Mouse (Mus musculus) forebrain, embryonic 15.5 days (tissue): Measurements from ENCODE around the gene Hip1. TPM values are rescaled to one million over a fixed set of nuclear protein-coding genes. Genes with fewer than 3 reads are reported as not detected.

Experiments used
- ATAC-seq: fragments of 200-750 bp; cut with Nextera tagmentation; replicated peaks from 2 replicates; pipeline ENCODE4 v1.8.0; 2017; ENCODE audit warnings: mild to moderate bottlenecking, moderate TSS enrichment, moderate library complexity
- H3K27ac ChIP-seq: fragments of 300-500 bp; sonication (generic); replicated peaks from 2 replicates; pipeline ENCODE4 v1.5.1; 2015; ENCODE audit warnings: mild to moderate bottlenecking, inconsistent platforms
- H3K27me3 ChIP-seq: fragments of 300-500 bp; sonication (generic); 2 replicates; pipeline ENCODE4 v1.6.1; 2015; ENCODE audit warnings: inconsistent platforms
- H3K36me3 ChIP-seq: fragments of 300-500 bp; sonication (generic); 2 replicates; pipeline ENCODE4 v1.6.1; 2015; ENCODE audit warnings: mild to moderate bottlenecking, inconsistent platforms
- H3K4me1 ChIP-seq: fragments of 300-500 bp; sonication (generic); 2 replicates; pipeline ENCODE4 v1.6.1; 2015; ENCODE audit warnings: inconsistent platforms
- H3K4me2 ChIP-seq: fragments of 300-500 bp; sonication (generic); replicated peaks from 2 replicates; pipeline ENCODE4 v1.6.1; 2015; ENCODE audit warnings: mild to moderate bottlenecking, inconsistent platforms
- H3K4me3 ChIP-seq: fragments of 300-500 bp; sonication (generic); 2 replicates; pipeline ENCODE4 v1.5.1; 2015; ENCODE audit warnings: mild to moderate bottlenecking, inconsistent platforms
- H3K9ac ChIP-seq: fragments of 300-500 bp; sonication (generic); replicated peaks from 2 replicates; pipeline ENCODE4 v1.6.1; 2015; ENCODE audit warnings: mild to moderate bottlenecking, inconsistent platforms
- H3K9me3 ChIP-seq: fragments of 300-500 bp; sonication (generic); 2 replicates; pipeline ENCODE4 v1.6.1; 2016; ENCODE audit warnings: inconsistent platforms
- whole genome bisulfite sequencing: fragments of 180-500 bp; shearing (Covaris S2); methylation state at CpG from one replicate; pipeline ENCODE4 v1.1.7; 2015; ENCODE audit warnings: mixed read lengths; 5-methylcytosine and 5-hydroxymethylcytosine counted together
- polyA plus RNA-seq: library from polyadenylated mRNA; unstranded; fragments of >200 nt; fragmentation: Nextera tagmentation; extraction: Ambion mirVana; gene quantifications from 2 replicates; pipeline ENCODE4 v1.2.1, GENCODE M21; 2015

Gene Hip1
- polyA plus RNA-seq, 1 experiment from 2014 or later = 29.2 TPM

DNA sequence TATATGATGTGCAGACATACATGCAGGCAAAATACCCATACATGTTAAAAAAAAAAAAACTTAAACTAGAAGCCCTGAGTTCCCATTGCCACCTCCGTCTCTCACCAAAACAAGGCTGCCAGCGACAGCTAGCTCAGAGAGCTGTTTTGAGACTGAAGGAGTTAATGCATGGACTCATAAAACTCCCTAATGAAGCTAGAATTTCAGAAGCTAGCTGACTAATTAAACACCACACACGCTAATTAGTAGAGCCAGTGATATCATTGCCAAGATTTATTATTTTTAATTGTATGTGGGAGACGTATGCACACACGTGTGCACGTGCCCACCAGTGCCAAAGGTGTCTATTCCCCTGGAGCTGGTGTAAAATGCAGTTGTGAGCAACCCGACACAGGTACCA lies 42.0 kb downstream of the Hip1 start:
- no peak overlapping the region for H3K4me3 ChIP-seq
- no peaks in the 10 kb centered on the region for H3K36me3 ChIP-seq
- ATAC-seq = no peak
- no peaks in the 10 kb centered on the region for H3K27me3 ChIP-seq
- H3K4me2 ChIP-seq = no peak overlapping the region
- H3K27ac ChIP-seq = no peak overlapping the region
- WGBS = 44% methylated on average over 7 of the region's 7 CpGs
- no peak overlapping the region for H3K9ac ChIP-seq
- no peaks in the 10 kb centered on the region for H3K9me3 ChIP-seq
- H3K4me1 ChIP-seq = peaks cover 12% of the 10 kb centered on the region

- Histone ChIP-seq H3K4me2 (no peak overlapping the region), H3K9me3 (no peaks in the 10 kb centered on the region), H3K4me1 (peaks cover 3% of the 10 kb centered on the region; the same call in 1 of the 2 replicates), H3K27me3 (no peaks in the 10 kb centered on the region), H3K9ac (no peak overlapping the region), H3K4me3 (no peak overlapping the region), H3K27ac (no peak overlapping the region), H3K36me3 (no peaks in the 10 kb centered on the region)
- ATAC-seq = no peak
- 85% methylated on average over 8 of the region's 8 CpGs for WGBS
Observed at GRCm38 (mm10) chr5:135502027-135502426, 42.9 kb downstream of the Hip1 start.

- no peak for ATAC-seq
- Histone ChIP-seq H3K36me3 (no peaks in the 10 kb centered on the region), H3K9me3 (no peaks in the 10 kb centered on the region), H3K27ac (no peak overlapping the region), H3K4me3 (no peak overlapping the region), H3K4me2 (no peak overlapping the region), H3K9ac (no peak overlapping the region), H3K27me3 (no peaks in the 10 kb centered on the region), H3K4me1 (peaks cover 3% of the 10 kb centered on the region; the same call in 1 of the 2 replicates)
- 93% methylated on average over 3 of the region's 3 CpGs for WGBS
Observed at GRCm38 (mm10) chr5:135498914-135499313, 46.0 kb downstream of the Hip1 start.

DNA sequence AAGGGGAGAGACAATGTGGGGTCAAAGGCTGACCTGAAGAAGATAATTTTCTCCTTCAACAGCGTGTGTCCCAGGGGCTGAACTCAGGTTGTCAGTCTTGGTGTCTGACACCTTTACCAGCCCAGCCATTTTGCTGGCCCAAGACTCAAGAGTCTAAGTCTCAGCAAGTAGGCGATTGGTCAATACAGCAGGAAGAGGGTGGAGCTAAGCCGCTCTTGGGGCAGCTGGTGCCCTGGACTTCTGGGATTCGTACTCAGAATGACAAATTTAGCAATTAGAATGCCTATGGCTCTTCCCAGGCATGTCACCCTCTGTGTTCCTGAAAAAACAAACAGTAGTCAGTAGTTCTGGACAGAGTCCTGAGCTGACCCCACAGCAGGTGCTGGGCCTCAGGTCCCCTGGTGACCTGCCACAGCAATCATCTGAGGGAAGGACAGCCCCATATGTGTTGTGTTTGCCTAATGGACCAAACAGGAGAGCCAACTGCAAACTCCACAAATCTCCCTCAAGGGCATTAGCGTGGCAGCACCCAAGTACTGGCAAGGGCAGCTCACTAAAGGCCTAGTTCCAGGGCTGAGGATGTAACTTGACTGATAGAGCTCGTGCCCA lies 47.5 kb downstream of the Hip1 start:
- WGBS = 82% methylated on average over 6 of the region's 6 CpGs
- no peaks in the 10 kb centered on the region for H3K4me1 ChIP-seq
- ATAC-seq = no peak
- no peak overlapping the region for H3K4me3 ChIP-seq
- no peak overlapping the region for H3K27ac ChIP-seq
- H3K36me3 ChIP-seq = no peaks in the 10 kb centered on the region
- H3K27me3 ChIP-seq = no peaks in the 10 kb centered on the region
- H3K9me3 ChIP-seq = no peaks in the 10 kb centered on the region
- no peak overlapping the region for H3K9ac ChIP-seq
- H3K4me2 ChIP-seq = no peak overlapping the region

DNA sequence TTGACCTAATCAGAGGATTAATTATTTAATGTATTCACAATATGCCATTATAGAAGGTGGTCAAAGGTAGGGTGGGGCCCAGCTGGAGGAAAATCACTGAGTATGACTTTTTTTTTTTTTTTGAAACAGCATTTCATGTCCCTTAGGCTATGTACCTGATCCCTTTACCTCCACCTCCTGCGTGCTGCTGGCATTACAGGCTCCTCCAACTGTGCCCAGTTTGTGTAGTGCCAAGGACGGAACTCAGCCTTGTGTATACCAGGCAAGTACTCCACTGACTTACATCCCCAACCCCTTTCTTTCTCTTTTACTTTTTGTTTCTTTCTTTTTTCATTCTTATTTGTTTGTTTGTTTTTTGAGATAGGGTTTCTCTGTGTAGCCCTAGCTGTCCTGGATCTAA lies 48.4 kb downstream of the Hip1 start:
- no peak overlapping the region for H3K4me3 ChIP-seq
- ATAC-seq = no peak
- 82% methylated on average over 2 of the region's 2 CpGs for WGBS

GRCm38 (mm10) chr5:135495471-135495870 lies 49.4 kb downstream of the Hip1 start:
- no peak overlapping the region for H3K4me3 ChIP-seq
- H3K27me3 ChIP-seq = no peaks in the 10 kb centered on the region
- no peaks in the 10 kb centered on the region for H3K36me3 ChIP-seq
- no peak for ATAC-seq
- H3K9ac ChIP-seq = no peak overlapping the region
- WGBS = 96% methylated on average over 8 of the region's 8 CpGs
- H3K27ac ChIP-seq = no peak overlapping the region
- no peak overlapping the region for H3K4me2 ChIP-seq
- H3K9me3 ChIP-seq = no peaks in the 10 kb centered on the region
- no peaks in the 10 kb centered on the region for H3K4me1 ChIP-seq

More for the DNA sequence above, 48.4 kb downstream of the Hip1 start:
- no peak overlapping the region for H3K9ac ChIP-seq
- no peak overlapping the region for H3K27ac ChIP-seq
- H3K4me1 ChIP-seq = no peaks in the 10 kb centered on the region
- H3K27me3 ChIP-seq = no peaks in the 10 kb centered on the region
- no peak overlapping the region for H3K4me2 ChIP-seq
- H3K36me3 ChIP-seq = no peaks in the 10 kb centered on the region
- no peaks in the 10 kb centered on the region for H3K9me3 ChIP-seq

DNA sequence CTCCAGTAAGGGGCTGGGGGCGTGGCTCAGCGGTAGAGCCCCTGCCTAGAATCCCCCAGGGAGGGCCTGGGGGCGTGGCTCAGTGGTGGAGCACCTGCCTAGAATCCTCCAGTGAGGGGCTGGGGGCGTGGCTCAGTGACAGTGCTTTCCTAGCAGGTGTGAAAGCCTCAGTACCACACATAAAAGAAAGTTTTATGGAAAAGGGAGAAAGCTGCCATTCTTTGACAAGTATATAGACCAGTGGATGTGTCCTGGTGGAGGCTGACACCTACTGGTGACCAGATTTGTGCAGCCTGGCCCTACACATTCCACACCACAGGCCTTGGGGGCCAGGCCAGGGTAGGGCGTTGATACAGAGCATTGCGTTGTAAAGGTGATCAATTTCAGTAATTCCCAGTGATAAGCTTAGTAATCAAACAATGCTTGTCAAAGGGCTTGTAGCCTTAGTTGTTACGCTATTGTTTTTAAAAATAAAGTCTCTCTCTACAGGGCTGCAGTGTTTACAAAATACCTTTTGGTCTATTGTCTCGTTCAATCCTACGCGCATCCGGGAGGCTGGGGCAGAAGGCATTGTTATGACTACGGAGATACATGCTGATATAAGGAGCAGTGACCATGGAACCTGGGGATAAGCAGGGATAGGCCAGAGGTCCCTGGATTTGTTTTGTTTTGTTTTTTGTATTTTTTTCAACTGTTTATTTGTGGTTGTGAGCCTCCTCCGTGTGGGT lies 50.6 kb downstream of the Hip1 start:
- H3K4me1 ChIP-seq = peaks cover 9% of the 10 kb centered on the region
- WGBS = 83% methylated on average over 13 of the region's 13 CpGs
- no peaks in the 10 kb centered on the region for H3K27me3 ChIP-seq
- no peaks in the 10 kb centered on the region for H3K9me3 ChIP-seq
- H3K4me3 ChIP-seq = no peak overlapping the region
- H3K9ac ChIP-seq = no peak overlapping the region
- H3K36me3 ChIP-seq = no peaks in the 10 kb centered on the region
- H3K27ac ChIP-seq = no peak overlapping the region
- H3K4me2 ChIP-seq = no peak overlapping the region
- ATAC-seq = peak; percentile 47; the same call in 1 of the 2 replicates

DNA sequence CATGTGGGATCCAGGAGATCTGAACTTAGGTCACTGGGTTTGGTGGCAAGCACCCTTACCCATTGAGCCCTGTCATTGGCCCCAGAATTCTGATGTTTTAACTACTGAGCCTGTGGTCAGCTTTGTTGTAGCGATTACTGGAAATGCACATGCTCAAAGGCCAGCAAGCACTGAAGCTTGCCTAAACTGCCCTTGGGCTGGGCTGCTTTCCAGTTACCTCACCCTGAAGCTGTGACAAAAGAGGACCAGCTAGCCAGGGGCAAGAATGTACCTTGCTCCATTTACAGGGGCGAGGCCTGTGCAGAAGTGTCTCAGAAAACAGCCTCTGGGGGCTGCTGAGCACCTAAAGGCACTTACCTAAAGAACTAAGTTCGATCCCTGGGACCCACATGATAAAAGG lies 51.8 kb downstream of the Hip1 start:
- H3K9ac ChIP-seq = no peak overlapping the region
- no peaks in the 10 kb centered on the region for H3K36me3 ChIP-seq
- H3K4me2 ChIP-seq = no peak overlapping the region
- 81% methylated on average over 3 of the region's 3 CpGs for WGBS
- ATAC-seq = no peak
- no peak overlapping the region for H3K4me3 ChIP-seq
- no peaks in the 10 kb centered on the region for H3K9me3 ChIP-seq
- H3K27ac ChIP-seq = no peak overlapping the region
- H3K4me1 ChIP-seq = peaks cover 14% of the 10 kb centered on the region
- no peaks in the 10 kb centered on the region for H3K27me3 ChIP-seq

GRCm38 (mm10) chr5:135492126-135492525 lies 52.8 kb downstream of the Hip1 start:
- Histone ChIP-seq H3K4me3 (no peak overlapping the region), H3K27ac (no peak overlapping the region), H3K36me3 (no peaks in the 10 kb centered on the region), H3K9me3 (no peaks in the 10 kb centered on the region), H3K4me2 (no peak overlapping the region), H3K27me3 (no peaks in the 10 kb centered on the region), H3K4me1 (peaks cover 22% of the 10 kb centered on the region), H3K9ac (no peak overlapping the region)
- ATAC-seq = no peak
- 88% methylated on average over 2 of the region's 2 CpGs for WGBS

DNA sequence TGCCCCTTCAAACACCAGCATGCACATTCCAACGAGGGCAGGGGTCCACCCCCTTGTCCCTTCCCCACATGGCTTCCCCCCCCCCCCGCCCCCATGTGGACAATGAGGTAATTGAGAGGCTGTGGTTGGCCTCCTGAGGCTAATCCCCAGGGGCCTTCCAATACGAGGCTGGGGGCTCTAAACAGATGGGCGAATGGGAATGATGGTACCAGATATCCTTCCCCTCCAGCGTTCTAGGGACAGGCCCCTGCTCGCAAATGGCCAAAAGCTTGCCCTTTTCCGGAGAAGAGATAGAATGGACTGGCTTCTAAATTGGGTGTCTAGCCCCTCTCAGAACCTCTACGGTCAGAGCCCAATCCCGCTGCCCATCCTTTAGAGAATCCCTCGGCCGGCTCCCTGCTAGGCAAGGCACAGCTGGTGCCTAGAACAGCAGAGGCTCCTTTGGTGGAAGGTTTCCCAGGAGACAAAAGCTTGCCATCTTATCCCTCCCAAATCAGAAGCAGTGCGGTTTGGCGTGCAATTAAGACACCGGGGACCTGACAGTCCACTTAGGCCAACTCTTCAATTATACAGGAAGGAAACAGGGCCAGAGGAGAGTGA lies 55.1 kb downstream of the Hip1 start:
- Histone ChIP-seq H3K36me3 (no peaks in the 10 kb centered on the region), H3K4me3 (peak overlapping the region; percentile 59), H3K9me3 (no peaks in the 10 kb centered on the region), H3K4me2 (peak overlapping the region; percentile 64), H3K27ac (peak overlapping the region; percentile 92), H3K9ac (peak overlapping the region; percentile 58), H3K27me3 (no peaks in the 10 kb centered on the region), H3K4me1 (peaks cover 22% of the 10 kb centered on the region)
- peak; percentile 26 for ATAC-seq
- 1% methylated on average over 14 of the region's 14 CpGs for WGBS

- H3K9me3 ChIP-seq = no peaks in the 10 kb centered on the region
- H3K4me1 ChIP-seq = peaks cover 22% of the 10 kb centered on the region
- under 1% methylated on average over 50 of the region's 59 CpGs for WGBS
- H3K36me3 ChIP-seq = no peaks in the 10 kb centered on the region
- peak overlapping the region; percentile 64 for H3K4me2 ChIP-seq
- no peaks in the 10 kb centered on the region for H3K27me3 ChIP-seq
- H3K4me3 ChIP-seq = peak overlapping the region; percentile 59
- H3K9ac ChIP-seq = peak overlapping the region; percentile 58
- peak overlapping the region; percentile 92 for H3K27ac ChIP-seq
- peak; percentile 84 for ATAC-seq
Observed at GRCm38 (mm10) chr5:135488881-135489694, 55.8 kb downstream of the Hip1 start.
